7 mouse cellular contexts compared by ENCODE assay signal in genomic region chr12:95691961-95692767, GRCm38 (mm10). TPM values are rescaled to one million over a fixed set of nuclear protein-coding genes. Genes with fewer than 3 reads are reported as not detected.
DNase-seq lines count a peak whose midpoint lies in the region; ATAC-seq and TF ChIP-seq lines count a peak whose summit lies in the region.

Flrt2 (plus strand) TSS chr12:95692226.

- no peaks in the 10 kb centered on the region for H3K9me3 ChIP-seq in intestine, embryonic 15.5 days
- H3K9me3 ChIP-seq in limb, embryonic 14.5 days (ENCODE audit: control insufficient read depth, low read length), result no peaks in the 10 kb centered on the region

- TF ChIP-seq CTCF in bone marrow macrophage, adult 2 months (IDR thresholded peaks at IDR 0.05; ENCODE audit: low read depth, low read length), result no peak

- H3K4me1 ChIP-seq in bone marrow macrophage, adult 2 months (ENCODE audit: control insufficient read depth, insufficient read depth, low read length), result peaks cover 9% of the 10 kb centered on the region
- peaks cover 16% of the 10 kb centered on the region for H3K4me1 ChIP-seq in intestine, embryonic 15.5 days (replicated peaks)
- peaks cover 5% of the 10 kb centered on the region; the same call in 1 of the 2 replicates for H3K4me1 ChIP-seq in limb, embryonic 14.5 days (ENCODE audit: control insufficient read depth, insufficient read depth, low read length)

- H3K36me3 ChIP-seq in intestine, embryonic 15.5 days, result no peaks in the 10 kb centered on the region
- no peaks in the 10 kb centered on the region for H3K36me3 ChIP-seq in limb, embryonic 14.5 days (ENCODE audit: control insufficient read depth, insufficient read depth, low read length)

- H3K4me2 ChIP-seq in intestine, embryonic 15.5 days (replicated peaks), result peak within 1 kb of the TSS; percentile 84
- H3K4me2 ChIP-seq in limb, embryonic 14.5 days (replicated peaks; ENCODE audit: low read depth, low read length, severe bottlenecking), result peak within 1 kb of the TSS; percentile 83

- DNase-seq in NIH3T3 (ENCODE audit: low read depth), result peak; percentile 20
- DNase-seq in frontal cortex, postnatal 36 days (ENCODE audit: low spot score in 2 of 2), result peak; percentile 55 to 76
- peak; percentile 67 for DNase-seq in limb, embryonic 14.5 days (ENCODE audit: low spot score)
- peak; percentile 51 for DNase-seq in neural tube, embryonic 10.5 days (ENCODE audit: extremely low spot score, low spot score)
- no peak for DNase-seq in thymus, postnatal 14 days

- no peak within 1 kb of the TSS for H3K27ac ChIP-seq in bone marrow macrophage, adult 2 months (ENCODE audit: insufficient read depth, low read depth, low read length)
- 0 out of 2 replicates have a peak within 1 kb of the TSS, but pooled peaks have one; percentile 13 for H3K27ac ChIP-seq in intestine, embryonic 15.5 days
- peak within 1 kb of the TSS; percentile 94 for H3K27ac ChIP-seq in limb, embryonic 14.5 days (replicated peaks; ENCODE audit: low read depth, low read length)

- ATAC-seq in intestine, embryonic 15.5 days, result no peak
- ATAC-seq in limb, embryonic 14.5 days (ENCODE audit: low FRiP score, low read depth), result no peak

- WGBS in intestine, embryonic 15.5 days, result under 1% methylated on average over 32 of the region's 32 CpGs
- WGBS in limb, embryonic 14.5 days, result 1% methylated on average over 32 of the region's 32 CpGs

- H3K27me3 ChIP-seq in intestine, embryonic 15.5 days (replicated peaks), result peaks cover 11% of the 10 kb centered on the region; the same call in 1 of the 2 replicates
- H3K27me3 ChIP-seq in limb, embryonic 14.5 days (ENCODE audit: control insufficient read depth, insufficient read depth, low read length), result no peaks in the 10 kb centered on the region

- H3K4me3 ChIP-seq in bone marrow macrophage, adult 2 months (ENCODE audit: insufficient read depth, low read length), result peak within 1 kb of the TSS; percentile 89
- H3K4me3 ChIP-seq in intestine, embryonic 15.5 days (replicated peaks), result peak within 1 kb of the TSS; percentile 62
- peak within 1 kb of the TSS; percentile 89 for H3K4me3 ChIP-seq in limb, embryonic 14.5 days (replicated peaks; ENCODE audit: low read length)

- H3K9ac ChIP-seq in intestine, embryonic 15.5 days, result peak within 1 kb of the TSS; percentile 24; the same call in 1 of the 2 replicates
- peak within 1 kb of the TSS; percentile 93 for H3K9ac ChIP-seq in limb, embryonic 14.5 days (ENCODE audit: low read depth, low read length, severe bottlenecking)

- TF ChIP-seq POLR2A in bone marrow macrophage, adult 2 months (IDR thresholded peaks at IDR 0.05; ENCODE audit: borderline replicate concordance, low read depth, low read length), result no peak
- TF ChIP-seq POLR2A in limb, embryonic 14.5 days (IDR thresholded peaks at IDR 0.05; ENCODE audit: borderline replicate concordance, extremely low read depth, insufficient read depth, insufficient read length), result no peak

RNA-seq across cellular contexts. Expression of gene Flrt2, which starts in this region (rescaled TPM):
- 1.3 and 2.7 TPM in 2 replicates for polyA plus RNA-seq in bone marrow macrophage, adult 2 months (2012; ENCODE audit: insufficient read depth, insufficient read length, missing spikeins)
- 17.5 and 19.5 TPM in 2 replicates for polyA plus RNA-seq in intestine, embryonic 15.5 days (2015; fragmentation: Nextera tagmentation; extraction: Ambion mirVana)
- polyA plus RNA-seq in limb, embryonic 14.5 days (2012; rRNA removed), result 32.9 and 38.4 TPM in 2 replicates
- polyA plus RNA-seq in limb, embryonic 14.5 days (2014; fragmentation: Nextera tagmentation; extraction: Ambion mirVana), result 57.1 and 67.1 TPM in 2 replicates
